Mouse (Mus musculus): ENCODE measurements around the gene Ehf.

GRCm38 (mm10) chr2:103324320-103324719 lies 21.2 kb upstream of the Ehf start:
- TF ChIP-seq CTCF (IDR thresholded peaks at IDR 0.05; ENCODE audit: borderline replicate concordance, insufficient read depth, low read length) (no peak), POLR2A (IDR thresholded peaks at IDR 0.05; ENCODE audit: low read depth, low read length) (no peak)
